Comparison of ENCODE assay signal across 22 mouse cellular contexts in genomic region chr7:144977121-144977520, GRCm38 (mm10). TPM values are rescaled to one million over a fixed set of nuclear protein-coding genes. Genes with fewer than 3 reads are reported as not detected.
A peak's percentile ranks its signal among the peaks of the same experiment; 100 is the strongest.
DNase-seq lines count a peak whose midpoint lies in the region; ATAC-seq and TF ChIP-seq lines count a peak whose summit lies in the region.
"Had no signal": no experiment of that assay in that cellular context is flagged by ENCODE, and none has a peak within 500 bp of the region (broad histone marks: within the 10 kb centered on the region; RNA-seq: fewer than 3 reads in every experiment).

No protein-coding gene starts in this region.

- whole genome bisulfite sequencing in intestine, postnatal 0 days, result 65% methylated on average over 2 of the region's 2 CpGs
- 68% methylated on average over 2 of the region's 2 CpGs for whole genome bisulfite sequencing in intestine, embryonic 16.5 days
- 56% methylated on average over 2 of the region's 2 CpGs for WGBS in stomach, postnatal 0 days

- no peaks in the 10 kb centered on the region for H3K9me3 ChIP-seq in intestine, postnatal 0 days (ENCODE audit: control insufficient read depth)
- H3K9me3 ChIP-seq in intestine, embryonic 16.5 days (ENCODE audit: control insufficient read depth, low read length), result no peaks in the 10 kb centered on the region
- no peaks in the 10 kb centered on the region for H3K9me3 ChIP-seq in stomach, postnatal 0 days (ENCODE audit: control insufficient read depth, low read length)
- H3K9me3 ChIP-seq: embryonic facial prominence, embryonic 15.5 days; G1E had no signal

- H3K4me2 ChIP-seq in intestine, postnatal 0 days (replicated peaks; ENCODE audit: low read depth), result no peak overlapping the region
- no peak overlapping the region for H3K4me2 ChIP-seq in intestine, embryonic 16.5 days (ENCODE audit: low read depth, low read length)
- H3K4me2 ChIP-seq in stomach, postnatal 0 days (replicated peaks; ENCODE audit: low read depth), result no peak overlapping the region
- H3K4me2 ChIP-seq: embryonic facial prominence, embryonic 15.5 days; heart, embryonic 13.5 days had no signal

- ATAC-seq in intestine, postnatal 0 days, result peak; percentile 66
- ATAC-seq in intestine, embryonic 16.5 days, result no peak
- peak; percentile 90 for ATAC-seq in stomach, postnatal 0 days (ENCODE audit: low FRiP score, low TSS enrichment)
- ATAC-seq: CD4-positive, CD25-positive, alpha-beta regulatory T cell, adult 4 months; forebrain, embryonic 16.5 days; hindbrain, embryonic 16.5 days; inflammation-experienced regulatory T-cells, adult 6 months had no signal

- no peak overlapping the region for H3K4me3 ChIP-seq in intestine, postnatal 0 days (ENCODE audit: low read depth, low read length)
- no peak overlapping the region for H3K4me3 ChIP-seq in intestine, embryonic 16.5 days (ENCODE audit: low read length)
- no peak overlapping the region for H3K4me3 ChIP-seq in stomach, postnatal 0 days (ENCODE audit: low read depth, low read length)
- H3K4me3 ChIP-seq: embryonic facial prominence, embryonic 15.5 days; erythroblast, embryonic 14.5 days; heart, embryonic 13.5 days had no signal

- peak; percentile 11 to 29 for DNase-seq in heart, adult 18-20 months
- no peak for DNase-seq in heart, postnatal 4 days
- peak; percentile 69 for DNase-seq in adipocyte (ENCODE audit: low spot score)
- DNase-seq in stomach, postnatal 0 days (ENCODE audit: low spot score), result peak; percentile 75
- DNase-seq in cerebellum, postnatal 4 days (ENCODE audit: low spot score in 2 of 2), result no peak
- DNase-seq: adrenal gland, adult 8-10 months; adrenal gland, postnatal 36 days; B cell, adult 2 months; cerebellum, adult 2 months; cerebellum, postnatal 10 days; embryo, embryonic 11 days; gastrocnemius, postnatal 10 days had no signal

- H3K4me1 ChIP-seq in intestine, postnatal 0 days (replicated peaks; ENCODE audit: control insufficient read depth, insufficient read depth, low read length), result no peaks in the 10 kb centered on the region
- no peaks in the 10 kb centered on the region for H3K4me1 ChIP-seq in intestine, embryonic 16.5 days (ENCODE audit: control insufficient read depth, insufficient read depth, low read length)
- H3K4me1 ChIP-seq in stomach, postnatal 0 days (replicated peaks; ENCODE audit: control insufficient read depth, insufficient read depth), result no peaks in the 10 kb centered on the region

- no peaks in the 10 kb centered on the region for H3K27me3 ChIP-seq in intestine, postnatal 0 days (replicated peaks; ENCODE audit: control insufficient read depth, insufficient read depth, low read length)
- no peaks in the 10 kb centered on the region for H3K27me3 ChIP-seq in intestine, embryonic 16.5 days (replicated peaks; ENCODE audit: control insufficient read depth, insufficient read depth, low read length)
- H3K27me3 ChIP-seq in stomach, postnatal 0 days (ENCODE audit: control insufficient read depth, insufficient read depth, low read length), result no peaks in the 10 kb centered on the region
- H3K27me3 ChIP-seq: embryonic facial prominence, embryonic 15.5 days; heart, embryonic 13.5 days had no signal

- H3K9ac ChIP-seq in intestine, postnatal 0 days (ENCODE audit: low read depth, low read length), result no peak overlapping the region
- H3K9ac ChIP-seq in intestine, embryonic 16.5 days (ENCODE audit: low read depth, low read length), result no peak overlapping the region
- no peak overlapping the region for H3K9ac ChIP-seq in stomach, postnatal 0 days (ENCODE audit: low read length)
- H3K9ac ChIP-seq: embryonic facial prominence, embryonic 15.5 days; heart, embryonic 13.5 days had no signal

- no peaks in the 10 kb centered on the region for H3K36me3 ChIP-seq in intestine, postnatal 0 days (ENCODE audit: control insufficient read depth, insufficient read depth)
- H3K36me3 ChIP-seq in intestine, embryonic 16.5 days (ENCODE audit: control insufficient read depth, insufficient read depth, low read length), result no peaks in the 10 kb centered on the region
- H3K36me3 ChIP-seq in stomach, postnatal 0 days (ENCODE audit: control insufficient read depth, insufficient read depth, low read length), result no peaks in the 10 kb centered on the region
- H3K36me3 ChIP-seq: embryonic facial prominence, embryonic 15.5 days; G1E; heart, embryonic 13.5 days had no signal

- TF ChIP-seq CTCF in intestine, postnatal 0 days (IDR thresholded peaks at IDR 0.05; ENCODE audit: low read depth), result peak; percentile 11; the same call in 1 of the 2 replicates
- peak; percentile 31 for TF ChIP-seq CTCF in stomach, postnatal 0 days (IDR thresholded peaks at IDR 0.05; ENCODE audit: low read depth)

- no peak overlapping the region for H3K27ac ChIP-seq in intestine, postnatal 0 days (ENCODE audit: low read depth, low read length)
- H3K27ac ChIP-seq in intestine, embryonic 16.5 days (ENCODE audit: low read length), result no peak overlapping the region
- H3K27ac ChIP-seq in stomach, postnatal 0 days (replicated peaks), result 0 out of 2 replicates have a peak overlapping the region, but pooled peaks have one; percentile 25
- H3K27ac ChIP-seq: embryonic facial prominence, embryonic 15.5 days; heart, embryonic 13.5 days had no signal

- no peak for TF ChIP-seq EP300 in stomach, postnatal 0 days (optimal IDR thresholded peaks at IDR 0.05)

RNA-seq across cellular contexts. Expression of gene Ccnd1, which starts 37.4 kb away (rescaled TPM):
- 10 to 100 TPM; 38.3 to 62.8 TPM for total RNA-seq in heart, adult 18-20 months (2021)
- 100 to 1,000 TPM; 128 to 130 TPM for total RNA-seq in heart, postnatal 4 days (2021)
- polyA plus RNA-seq in intestine, postnatal 0 days (2015; fragmentation: Nextera tagmentation; extraction: Ambion mirVana), result 41.5 and 42.9 TPM in 2 replicates
- polyA plus RNA-seq in intestine, embryonic 16.5 days (2015; fragmentation: Nextera tagmentation; extraction: Ambion mirVana), result 59.3 and 72.2 TPM in 2 replicates
- 38.7 and 38.9 TPM in 2 replicates for polyA plus RNA-seq in stomach, postnatal 0 days (2015; fragmentation: Nextera tagmentation; extraction: Ambion mirVana)
- polyA plus RNA-seq: G1E had no signal

Comparison
In these comparisons a context has a peak if more than half of its experiments do, and no peak if none do; other contexts are left out.
1. DNase-seq: peak in heart, adult 18-20 months (2 of 2), adipocyte (single experiment) and stomach, postnatal 0 days (single experiment); none in heart, postnatal 4 days (single experiment) and cerebellum, postnatal 4 days (0 of 2).